Mouse (Mus musculus) c-Kit-positive CD71-positive TER-119-positive erythroid progenitor cells, embryonic 14.5 days (primary cell): Measurements from ENCODE around the gene Rnf144a.

Experiments
- DNase-seq: peaks from one replicate; pipeline ENCODE4 v3.0.0-alpha.2; 2013; ENCODE audit warnings: low spot score

Rnf144a gene

DNA sequence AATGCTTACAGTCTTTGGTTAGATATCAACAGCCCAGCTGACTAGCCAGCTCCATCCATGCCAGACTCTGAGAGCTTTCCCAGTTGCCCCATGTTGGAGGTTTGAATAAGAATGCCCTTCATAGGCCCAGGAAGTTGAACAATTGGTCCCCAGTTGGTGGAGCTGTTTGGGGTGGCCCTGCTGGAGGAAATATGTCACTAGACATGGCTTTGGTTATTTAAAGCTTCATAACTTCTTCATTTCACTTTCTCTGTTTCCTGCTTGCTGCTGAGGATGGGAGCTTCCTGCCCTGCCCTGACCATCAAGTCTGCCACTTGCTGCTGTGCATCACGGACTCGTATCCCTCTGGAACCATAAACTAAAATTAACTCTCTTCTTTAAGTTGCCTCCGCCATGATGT, 4.6 kb downstream of the Rnf144a start:
- DNase-seq: no peak

GRCm38 (mm10) chr12:26408707-26409106, 6.3 kb downstream of the Rnf144a start:
- no peak for DNase-seq

- DNase-seq: no peak
Observed at GRCm38 (mm10) chr12:26404781-26405702, 10.0 kb downstream of the Rnf144a start.

DNA sequence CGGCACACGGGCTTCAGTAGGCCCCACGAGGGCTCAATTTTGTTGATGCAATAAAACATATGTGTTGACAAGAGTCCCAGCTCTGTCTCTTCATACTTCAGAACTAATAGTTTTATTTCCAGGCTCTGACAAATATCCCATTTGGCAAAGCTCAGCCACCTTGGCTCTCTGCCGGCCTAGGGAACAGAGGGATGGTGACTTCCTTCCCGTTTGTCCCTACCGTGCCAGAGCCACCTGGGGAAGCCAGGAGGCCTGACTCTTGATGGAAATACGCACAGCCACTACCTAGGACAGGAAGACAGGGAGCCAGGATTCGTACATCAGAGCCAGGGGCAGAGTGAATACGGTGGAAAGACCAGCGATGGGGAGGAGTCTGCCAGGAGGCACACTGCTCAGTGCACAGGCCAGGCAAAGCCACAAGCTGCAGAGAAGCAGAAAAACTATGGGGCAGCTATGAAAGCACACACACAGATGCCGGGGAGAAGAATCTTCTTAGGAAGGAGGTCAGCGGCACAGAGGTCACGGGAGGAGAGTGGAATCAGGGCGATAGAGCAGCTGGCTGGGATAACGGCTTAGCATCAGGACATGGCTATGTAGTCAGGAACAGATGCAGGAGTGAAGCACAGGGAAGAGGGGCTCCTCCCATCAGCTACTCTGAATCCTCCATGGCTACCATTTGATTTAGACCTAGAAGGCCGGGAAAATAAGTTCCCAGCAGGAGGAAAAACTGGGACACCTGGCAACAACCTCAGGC, 11.5 kb downstream of the Rnf144a start:
- no peak for DNase-seq

- no peak for DNase-seq
Observed at GRCm38 (mm10) chr12:26401696-26402470, 13.2 kb downstream of the Rnf144a start.

DNA sequence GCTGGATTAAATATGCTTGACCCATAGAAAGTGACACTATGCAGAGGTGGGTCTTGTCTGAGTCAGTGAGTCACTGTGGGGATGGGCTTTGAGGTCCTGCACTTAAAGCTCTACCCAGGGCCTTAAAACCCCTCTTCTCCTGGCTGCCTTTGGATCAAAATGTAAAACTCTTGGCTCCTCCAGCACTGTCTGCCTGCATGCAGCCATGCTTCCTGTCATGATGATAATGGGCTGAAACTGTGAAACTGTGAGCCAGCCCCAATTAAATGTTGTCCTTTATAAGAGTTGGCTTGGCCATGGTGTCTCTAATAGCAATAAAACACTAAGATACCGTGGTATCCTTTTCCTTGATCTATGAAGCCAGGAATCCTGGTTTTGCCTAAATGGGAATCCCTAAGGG, 13.8 kb downstream of the Rnf144a start:
- DNase-seq: no peak

DNA sequence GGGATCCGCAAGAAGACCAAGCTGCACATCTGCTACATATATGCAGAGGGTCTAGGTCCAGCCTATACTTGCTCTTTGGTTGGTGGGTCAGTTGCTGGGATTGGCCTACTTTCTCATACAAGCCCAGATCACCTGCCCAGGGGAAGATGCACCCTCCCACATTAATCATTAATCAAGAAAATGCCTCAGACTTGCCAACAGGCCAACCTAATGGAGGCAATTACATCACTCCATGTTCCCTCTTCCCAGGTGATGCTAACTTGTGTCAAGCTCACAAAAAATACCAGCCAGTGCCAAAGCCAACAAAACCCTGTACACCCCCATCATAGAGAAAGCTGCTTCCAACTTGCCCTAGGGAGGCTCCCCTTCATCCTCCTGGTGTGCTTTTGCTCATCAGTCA, 14.3 kb downstream of the Rnf144a start:
- DNase-seq: no peak

DNA sequence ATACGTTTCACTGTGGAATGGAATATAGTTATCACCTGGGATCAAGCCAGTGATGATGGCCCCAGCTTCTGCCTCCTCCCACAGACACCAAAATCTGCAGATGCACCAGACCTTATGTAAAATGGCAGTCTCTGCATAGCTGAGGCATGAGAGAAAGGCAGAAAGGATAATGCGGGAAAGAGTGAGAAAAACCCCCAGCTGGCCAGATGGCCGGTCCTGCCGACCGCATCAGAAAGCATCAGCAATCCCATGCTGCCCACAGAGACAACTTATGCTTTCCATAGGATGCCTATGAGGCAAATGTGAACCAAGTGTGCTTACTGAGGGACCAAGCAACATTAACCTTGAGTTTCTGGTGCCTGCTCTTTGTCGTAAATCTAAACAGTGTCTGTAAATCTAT, 15.7 kb downstream of the Rnf144a start:
- no peak for DNase-seq

- no peak for DNase-seq
Observed at GRCm38 (mm10) chr12:26398597-26398996, 16.5 kb downstream of the Rnf144a start.

DNA sequence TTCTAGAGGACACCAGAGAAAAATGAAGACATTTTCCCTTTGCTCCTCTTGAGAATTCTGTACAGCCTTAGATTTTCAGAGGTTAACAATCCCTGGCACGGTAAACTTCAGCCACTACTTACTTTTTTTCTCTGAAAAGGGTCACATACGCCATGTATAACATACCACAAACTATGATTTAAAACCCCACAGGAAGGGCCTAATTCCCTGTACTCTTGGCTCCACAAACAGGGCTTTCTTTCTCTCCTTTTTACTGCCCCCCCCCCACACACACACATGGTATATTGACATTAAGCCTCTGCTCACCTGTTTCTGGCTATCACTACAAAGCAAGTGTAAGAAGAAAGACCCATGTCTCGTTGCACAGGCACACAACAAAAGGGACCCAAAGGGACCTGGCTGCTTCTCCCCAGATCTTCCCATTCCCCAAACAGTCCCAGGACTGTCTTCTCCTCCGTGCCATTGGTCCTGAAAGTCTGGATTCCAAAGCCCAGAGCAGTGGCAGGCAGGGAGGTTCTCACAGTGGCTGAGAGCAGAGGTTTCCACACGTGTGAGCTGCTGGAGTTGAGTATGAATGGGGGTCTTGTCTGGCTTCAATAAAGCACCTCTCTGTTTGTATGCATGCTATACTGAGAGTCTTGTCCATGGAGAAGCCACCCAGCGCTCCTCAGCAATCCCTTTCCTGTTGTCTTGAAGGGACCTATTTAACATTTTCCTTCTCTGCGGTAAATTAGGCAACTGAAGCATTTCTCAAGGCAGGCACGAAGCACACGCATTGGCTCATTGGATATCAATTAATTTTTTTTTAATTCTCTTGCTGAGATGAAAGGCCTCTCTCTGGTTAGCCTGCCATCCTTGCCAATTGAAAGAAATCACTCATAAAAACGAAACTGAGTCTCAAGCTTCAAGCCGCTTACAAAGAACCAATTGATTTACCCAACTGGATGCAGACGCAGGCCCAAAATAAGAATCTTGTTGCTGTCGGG, 20.3 kb downstream of the Rnf144a start:
- DNase-seq: no peak

- no peak for DNase-seq
Observed at GRCm38 (mm10) chr12:26393291-26393690, 21.8 kb downstream of the Rnf144a start.

DNA sequence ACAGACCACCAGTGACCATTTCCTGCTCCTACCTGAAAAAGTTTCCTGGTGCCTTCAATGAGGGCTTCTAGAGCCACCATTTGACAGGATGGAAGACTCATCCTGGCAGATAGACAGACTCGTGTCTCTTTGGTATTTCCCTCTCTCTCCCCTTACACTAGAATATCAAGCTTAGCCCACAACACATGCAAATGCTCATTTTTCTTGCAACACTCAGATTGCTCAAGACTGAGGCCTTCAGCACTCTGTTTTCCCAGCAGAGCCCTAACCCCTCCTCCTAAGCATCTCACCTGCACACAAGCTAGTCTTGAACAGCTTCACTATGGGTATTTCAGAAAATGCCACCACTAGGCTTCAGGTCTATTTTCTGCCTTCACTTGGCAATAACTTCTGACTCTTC, 23.9 kb downstream of the Rnf144a start:
- DNase-seq: no peak

DNA sequence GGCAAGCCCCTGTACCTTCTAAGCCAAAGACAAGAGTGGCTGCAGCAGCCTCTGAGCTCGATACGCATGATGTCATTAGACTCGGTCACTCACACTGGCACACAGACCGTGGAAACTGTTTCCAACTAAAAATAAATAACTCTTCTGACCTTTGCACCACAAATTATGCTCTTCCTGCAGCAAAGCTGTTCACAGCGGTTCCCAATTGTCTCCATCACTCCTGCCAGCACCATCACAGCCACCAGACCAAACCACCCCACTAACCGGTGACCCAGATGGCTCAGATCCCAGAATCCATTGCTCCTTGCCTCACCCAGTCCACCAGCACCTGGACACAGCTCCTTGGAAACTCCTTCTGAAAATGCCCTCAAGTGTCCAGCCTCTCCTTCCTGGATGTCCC, 27.5 kb downstream of the Rnf144a start:
- DNase-seq: no peak

DNA sequence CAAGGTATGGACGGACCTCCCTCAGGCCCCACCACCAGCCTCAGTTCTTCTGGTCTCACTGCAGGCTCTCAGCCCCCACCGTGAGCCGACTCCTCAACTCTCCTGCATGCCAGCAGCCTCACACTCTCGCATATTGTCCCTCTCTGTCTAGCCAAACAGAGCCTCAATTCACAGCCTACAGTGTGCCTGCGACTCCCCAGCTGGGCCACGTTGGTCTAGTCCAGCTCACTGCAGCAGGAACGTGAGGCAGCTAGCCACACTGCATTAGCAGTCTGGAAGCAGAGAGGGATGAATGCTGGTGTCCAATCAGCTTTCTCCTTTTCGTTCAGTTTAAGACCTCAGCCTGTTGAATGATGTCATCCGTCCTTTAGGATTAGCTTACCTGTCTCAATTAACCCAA, 28.1 kb downstream of the Rnf144a start:
- no peak for DNase-seq

DNA sequence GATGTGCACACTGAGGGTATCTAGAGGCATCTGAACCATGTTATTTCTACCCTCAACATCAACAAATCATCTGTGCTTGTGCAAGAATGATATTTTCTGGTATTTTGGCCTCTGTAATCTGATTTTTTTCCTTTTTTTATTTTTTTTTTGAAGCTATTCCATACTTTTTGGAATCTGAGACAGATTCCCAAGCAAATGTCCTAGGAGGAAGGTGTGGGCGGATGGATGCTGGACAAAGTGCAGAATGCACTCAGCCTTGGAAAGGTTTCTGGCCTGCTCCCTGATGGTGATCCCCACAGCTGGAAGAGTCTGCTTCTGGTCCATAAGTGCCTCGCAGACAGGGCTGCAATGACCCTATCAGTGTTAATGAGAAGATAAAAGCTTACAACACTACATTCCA, 28.9 kb downstream of the Rnf144a start:
- DNase-seq: no peak

- no peak for DNase-seq
Observed at GRCm38 (mm10) chr12:26385735-26386134, 29.3 kb downstream of the Rnf144a start.

GRCm38 (mm10) chr12:26381730-26382129, 33.3 kb downstream of the Rnf144a start:
- no peak for DNase-seq

DNA sequence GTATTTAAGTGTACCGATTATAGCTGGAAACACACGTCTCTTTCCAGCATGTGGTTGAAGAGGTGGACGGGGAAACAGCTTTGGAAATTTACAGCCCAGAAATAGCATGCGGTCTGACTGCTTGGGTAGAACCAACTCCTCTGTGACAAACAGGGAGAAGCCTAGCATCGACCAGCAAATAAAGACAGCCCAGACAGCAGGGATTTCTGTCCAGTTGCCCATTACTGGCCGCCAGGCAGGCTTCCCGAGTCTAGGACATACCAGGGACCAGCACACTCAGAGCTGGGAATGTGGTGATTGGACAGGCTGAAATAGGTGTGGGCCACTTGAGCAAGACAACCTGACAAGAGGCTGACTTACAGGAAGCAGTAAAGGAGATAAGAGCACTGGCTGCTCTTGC, 35.3 kb downstream of the Rnf144a start:
- DNase-seq: no peak

DNA sequence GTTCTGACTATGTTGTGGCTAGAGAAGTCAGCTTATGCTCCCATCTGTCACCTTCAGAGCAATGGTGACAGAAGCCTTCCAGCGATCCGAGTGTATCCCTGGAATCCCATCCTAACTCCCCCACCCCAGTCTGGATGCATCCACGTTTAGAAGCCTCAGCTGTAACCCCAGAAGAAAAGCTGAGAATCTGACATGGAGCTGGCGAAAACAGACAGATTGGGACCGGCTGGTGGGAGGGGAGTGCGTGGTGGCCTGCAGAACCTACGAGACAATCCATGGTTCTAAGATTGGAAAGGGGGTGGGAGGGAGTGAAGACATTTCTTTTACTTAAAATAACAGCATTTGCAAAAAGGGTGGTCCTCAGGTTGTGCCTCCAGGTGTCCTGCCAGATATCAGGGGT, 37.4 kb downstream of the Rnf144a start:
- no peak for DNase-seq

- DNase-seq: no peak
Observed at GRCm38 (mm10) chr12:26376541-26377323, 38.3 kb downstream of the Rnf144a start.
